Mouse (Mus musculus) bone marrow, adult 2 months (tissue): ENCODE results near the gene Scamp4.

Experiments
- CTCF ChIP-seq: fragments of 200-500 bp; IDR thresholded peaks from 2 replicates; pipeline ENCODE4 v1.5.1; 2011; ENCODE audit warnings: low read length, control low read depth; ENCODE audit not compliant: control insufficient read depth, insufficient read depth
- POLR2A ChIP-seq: fragments of 200-500 bp; IDR thresholded peaks from 2 replicates; pipeline ENCODE4 v1.6.1; 2011; ENCODE audit warnings: low read depth, mild to moderate bottlenecking, control low read depth, low read length, borderline replicate concordance; ENCODE audit not compliant: control insufficient read depth

DNA sequence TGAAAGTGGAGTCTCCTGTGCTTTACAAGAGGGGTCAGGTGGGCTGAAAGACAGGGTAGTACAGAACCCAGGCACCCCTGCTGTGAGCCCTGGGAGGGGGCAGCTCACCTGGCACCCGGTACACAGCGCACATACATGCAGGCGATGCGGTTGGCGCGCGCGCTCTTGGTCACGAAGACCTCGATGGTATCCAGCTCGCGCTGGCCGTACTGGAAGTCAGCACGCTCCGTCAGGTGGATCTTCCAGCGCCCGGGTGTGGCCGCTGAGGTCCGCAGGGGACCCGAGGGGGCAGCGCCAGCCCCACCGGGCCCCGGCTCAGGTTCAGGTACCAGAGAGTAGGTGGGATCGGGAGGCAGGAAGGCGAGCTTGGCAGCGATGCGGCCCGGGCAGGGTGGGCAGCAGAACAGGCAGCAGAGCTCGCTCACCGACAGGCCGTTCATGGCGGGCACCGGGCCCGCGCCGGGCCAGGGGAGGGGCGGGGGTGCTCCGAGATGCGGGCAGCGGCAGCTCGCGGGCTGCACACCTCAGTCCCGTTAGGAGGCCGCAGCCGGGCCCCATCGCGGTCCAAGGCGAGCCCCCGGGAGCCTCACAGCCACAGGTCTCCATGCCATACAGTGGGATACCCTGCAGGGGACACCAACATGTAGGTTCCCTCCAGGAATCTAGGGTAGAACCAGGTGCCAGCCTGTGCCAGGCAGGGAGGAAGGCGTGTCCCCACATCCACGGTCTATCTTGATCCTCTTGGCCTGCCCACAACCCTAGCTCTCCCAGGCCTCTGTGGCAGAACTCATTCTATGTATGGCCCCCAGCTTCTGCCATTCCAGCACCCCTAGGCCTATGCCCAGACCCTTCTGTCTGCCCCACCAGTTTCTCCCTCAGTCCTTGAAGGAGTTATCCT is 16.0 kb upstream of the Scamp4 start:
- TF ChIP-seq CTCF (no peak), POLR2A (no peak)
